Mouse (Mus musculus) heart, adult 11 months (tissue): ENCODE results near the gene Nap1l1.
A peak's percentile ranks its signal among the peaks of the same experiment; 100 is the strongest.
"Not testable (repeated sequence)": the region's sequence is repeated elsewhere in the genome, so short reads cannot be mapped to it uniquely, and the experiment has no call there.

Experiments used
- DNase-seq: peaks from one replicate; pipeline ENCODE4 v3.0.0; 2022

Nap1l1 gene

DNA sequence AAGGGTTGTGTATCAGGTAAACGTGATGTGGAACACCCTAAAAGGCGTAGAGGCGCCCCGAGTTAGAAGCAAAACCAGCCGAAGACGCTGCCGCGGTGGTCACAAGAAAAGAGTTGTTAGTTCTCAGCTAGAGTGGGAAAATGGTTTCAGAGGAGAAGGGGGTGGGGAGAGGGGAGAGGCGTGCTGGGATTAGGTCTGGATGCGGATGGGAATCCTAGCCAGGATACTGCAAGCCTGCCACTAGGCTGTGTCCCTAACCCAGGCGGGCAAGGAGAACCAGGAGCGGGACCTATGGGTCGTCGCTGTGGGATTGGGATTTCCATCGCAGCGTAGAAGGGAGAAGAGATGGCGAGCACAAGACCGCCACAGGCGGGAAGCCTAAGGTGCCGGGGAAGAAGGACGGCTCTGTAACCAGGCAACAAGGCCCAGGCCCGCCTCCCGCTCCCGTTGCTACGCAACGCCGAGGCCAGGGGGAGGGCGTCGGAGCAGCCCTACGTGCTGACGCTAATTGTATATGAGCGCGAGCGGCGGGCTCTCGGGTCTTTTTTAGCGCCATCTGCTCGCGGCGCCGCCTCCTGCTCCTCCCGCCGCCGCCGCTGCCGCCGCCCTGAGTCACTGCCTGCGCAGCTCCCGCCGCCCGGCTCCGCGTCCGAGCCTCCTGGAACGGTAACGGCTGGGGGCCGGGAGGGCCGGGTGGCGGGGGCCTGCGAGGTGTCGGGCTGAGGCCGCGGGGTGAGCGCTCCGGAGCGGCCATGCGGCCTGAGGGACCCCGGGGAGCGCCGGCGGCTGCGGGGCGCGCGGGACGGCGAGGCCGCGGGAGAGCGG is at the start of gene Nap1l1:
Gene Nap1l1, plus strand, starts transcription at position 538 of the 825 bp plus-strand sequence.
- peak; percentile 100 for DNase-seq

- peak; percentile 51 for DNase-seq
Measured at GRCm38 (mm10) chr10:111426491-111426890, 46.5 kb upstream of the Nap1l1 start.

- DNase-seq = peak; percentile 62
Measured at GRCm38 (mm10) chr10:111433502-111433901, 39.5 kb upstream of the Nap1l1 start.

- DNase-seq = peak; percentile 36
Measured at GRCm38 (mm10) chr10:111441034-111441440, 32.0 kb upstream of the Nap1l1 start.

- peak; percentile 40 for DNase-seq
Measured at GRCm38 (mm10) chr10:111444199-111444598, 28.8 kb upstream of the Nap1l1 start.

DNA sequence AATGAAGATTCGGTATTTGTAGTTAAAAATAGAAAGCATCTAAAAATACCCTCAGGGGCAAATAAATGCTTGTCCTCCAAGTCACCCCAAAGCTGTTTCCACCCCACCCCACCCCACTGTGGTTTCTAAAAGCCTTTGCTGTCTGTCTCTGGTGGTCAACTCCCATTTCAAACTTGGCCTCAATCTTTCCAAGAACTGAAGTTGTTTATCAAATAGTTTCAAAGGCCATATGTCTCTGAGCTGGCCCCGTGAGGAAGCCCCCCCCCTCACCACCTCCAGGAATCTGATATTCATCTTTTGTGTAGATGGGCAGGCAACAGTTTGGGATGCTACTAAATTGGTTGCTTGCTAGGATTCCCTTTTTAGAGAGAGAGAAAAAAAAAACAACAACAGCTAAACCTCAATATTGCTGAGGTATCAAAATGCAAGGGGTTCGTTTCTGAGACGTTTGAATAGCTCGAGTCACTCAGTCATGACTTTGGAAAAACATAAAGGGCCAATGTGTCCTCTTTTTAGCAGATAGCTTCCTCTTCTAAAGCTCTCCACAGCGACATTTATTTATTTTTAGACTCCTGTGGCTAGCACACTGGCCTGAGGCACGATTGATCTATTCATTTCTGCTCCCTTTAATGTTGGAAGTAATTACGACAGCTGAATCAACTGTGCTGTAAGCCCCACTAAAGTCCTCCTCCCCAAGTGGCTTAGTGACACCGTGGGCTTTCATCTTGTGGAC is 26.9 kb upstream of the Nap1l1 start:
- peak; percentile 67 for DNase-seq

DNA sequence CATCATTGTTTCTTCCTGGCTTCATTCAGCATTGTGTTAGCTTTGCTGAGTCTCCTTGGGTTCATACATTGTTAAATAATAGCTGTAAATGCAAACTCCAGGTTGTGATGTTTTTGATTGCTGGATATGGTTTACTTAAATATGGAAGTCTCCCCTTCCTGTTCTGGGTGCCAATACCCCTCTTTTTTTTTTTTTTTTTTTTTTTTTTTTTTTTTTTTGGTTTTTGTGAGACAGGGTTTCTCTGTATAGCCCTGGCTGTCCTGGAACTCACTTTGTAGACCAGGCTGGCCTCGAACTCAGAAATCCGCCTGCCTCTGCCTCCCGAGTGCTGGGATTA is 26.4 kb upstream of the Nap1l1 start:
- not testable (repeated sequence) for DNase-seq

- peak; percentile 61 for DNase-seq
Measured at GRCm38 (mm10) chr10:111449662-111450061, 23.4 kb upstream of the Nap1l1 start.

DNA sequence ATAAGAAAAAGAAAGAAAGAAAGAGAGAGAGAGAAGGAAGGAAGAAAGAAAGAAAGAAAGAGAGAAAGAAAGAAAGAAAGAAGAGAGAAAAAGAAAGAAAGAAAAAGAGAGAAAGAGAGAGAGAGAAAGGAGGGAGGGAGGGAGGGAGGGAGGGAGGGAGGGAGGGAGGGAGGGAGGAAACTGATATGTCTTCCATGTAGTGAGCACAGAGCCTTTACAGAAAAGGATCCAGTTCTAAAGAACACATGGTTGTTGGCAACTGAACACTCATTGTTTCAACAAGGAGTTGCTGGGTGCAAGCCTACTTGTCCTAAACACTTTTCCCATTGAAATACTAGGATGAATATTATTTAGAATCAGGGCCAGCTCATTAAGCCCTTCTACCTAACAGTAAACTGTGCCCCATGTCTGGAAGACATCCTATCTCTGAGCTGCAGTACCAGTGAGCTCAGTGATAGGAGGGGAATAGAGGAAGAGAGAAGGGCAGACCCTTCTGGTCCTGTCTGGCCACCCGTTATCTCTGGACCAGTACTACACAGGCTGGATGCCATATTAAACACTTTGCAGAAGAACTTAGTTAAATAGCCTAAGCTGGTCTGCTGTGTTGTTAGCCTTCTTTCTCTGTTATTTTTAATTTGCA is 21.2 kb upstream of the Nap1l1 start:
- peak; percentile 3 for DNase-seq

GRCm38 (mm10) chr10:111452426-111452825 is 20.6 kb upstream of the Nap1l1 start:
- peak; percentile 77 for DNase-seq

GRCm38 (mm10) chr10:111454698-111455308 is 18.2 kb upstream of the Nap1l1 start:
- DNase-seq = peak; percentile 66

GRCm38 (mm10) chr10:111458088-111458487 is 14.9 kb upstream of the Nap1l1 start:
- no peak for DNase-seq

GRCm38 (mm10) chr10:111459040-111459439 is 14.0 kb upstream of the Nap1l1 start:
- peak; percentile 64 for DNase-seq

GRCm38 (mm10) chr10:111459874-111460273 is 13.1 kb upstream of the Nap1l1 start:
- peak; percentile 16 for DNase-seq

DNA sequence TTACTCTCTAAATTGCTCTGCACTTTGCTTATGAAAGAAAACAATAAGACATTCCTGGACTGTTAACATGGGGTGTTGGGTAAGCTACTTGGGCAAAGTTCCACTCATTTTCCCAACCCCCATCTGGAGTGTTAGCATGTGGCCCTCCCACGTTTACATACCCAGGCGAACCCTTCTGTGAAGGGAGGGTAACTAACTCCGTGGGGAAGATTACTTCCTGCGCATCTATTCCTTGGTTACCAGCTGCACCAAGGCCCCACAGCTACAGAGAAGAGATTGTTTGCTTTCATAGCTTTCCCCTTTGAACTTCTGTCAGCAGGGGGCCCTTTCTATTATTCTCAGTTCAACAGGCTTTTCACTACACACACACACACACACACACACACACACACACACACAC is 12.6 kb upstream of the Nap1l1 start:
- peak; percentile 24 for DNase-seq

DNA sequence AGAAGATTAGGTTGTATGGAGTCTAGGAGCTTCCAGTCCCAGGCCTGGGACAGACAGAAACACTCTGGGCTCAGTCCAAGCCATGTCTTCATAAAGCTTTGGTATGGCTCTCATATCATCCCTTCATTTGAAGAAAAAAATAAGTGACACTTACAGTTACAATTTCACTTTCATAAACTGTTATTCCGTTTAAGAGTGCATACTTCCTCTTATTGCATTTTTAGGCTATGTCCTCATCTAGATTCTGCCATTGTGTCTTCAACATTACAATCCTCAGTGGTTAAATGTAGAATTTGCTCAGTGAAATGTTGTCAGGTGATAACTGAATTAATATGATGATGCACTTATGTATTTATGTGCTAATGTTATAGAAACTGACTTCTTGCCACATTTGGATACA is 8.2 kb upstream of the Nap1l1 start:
- DNase-seq = peak; percentile 25

GRCm38 (mm10) chr10:111465409-111465808 is 7.6 kb upstream of the Nap1l1 start:
- DNase-seq = peak; percentile 39

- DNase-seq = peak; percentile 90
Measured at GRCm38 (mm10) chr10:111471166-111471565, 1.9 kb upstream of the Nap1l1 start.

- peak; percentile 88 for DNase-seq
Measured at GRCm38 (mm10) chr10:111473511-111474371, 718 bp downstream of the Nap1l1 start.

GRCm38 (mm10) chr10:111476301-111476700 is 3.3 kb downstream of the Nap1l1 start:
- peak; percentile 40 for DNase-seq

DNA sequence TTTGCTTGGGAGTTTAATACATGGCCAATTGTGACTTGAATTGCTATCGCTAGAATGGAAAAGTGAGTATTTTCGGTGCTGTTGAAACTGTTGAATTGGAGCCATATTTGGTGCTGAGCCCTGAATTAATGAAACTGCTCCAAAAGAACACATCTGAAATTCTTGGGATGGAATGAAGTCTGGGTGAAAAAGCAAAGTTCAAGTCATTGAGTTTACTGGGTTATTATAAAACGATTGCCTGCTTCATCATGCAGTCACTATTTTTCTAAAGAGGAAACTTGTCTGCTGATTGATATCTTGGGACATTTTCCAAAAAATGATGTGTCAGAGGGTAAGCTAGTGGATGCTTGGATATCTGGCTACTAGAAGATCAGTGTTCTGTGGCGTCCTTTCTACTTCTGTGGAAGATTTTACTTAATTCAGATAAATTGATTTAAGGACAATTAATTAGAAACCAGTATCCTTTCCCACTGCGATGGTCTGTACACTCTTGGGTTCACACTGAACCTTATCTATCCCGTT is 4.0 kb downstream of the Nap1l1 start:
- peak; percentile 23 for DNase-seq

DNA sequence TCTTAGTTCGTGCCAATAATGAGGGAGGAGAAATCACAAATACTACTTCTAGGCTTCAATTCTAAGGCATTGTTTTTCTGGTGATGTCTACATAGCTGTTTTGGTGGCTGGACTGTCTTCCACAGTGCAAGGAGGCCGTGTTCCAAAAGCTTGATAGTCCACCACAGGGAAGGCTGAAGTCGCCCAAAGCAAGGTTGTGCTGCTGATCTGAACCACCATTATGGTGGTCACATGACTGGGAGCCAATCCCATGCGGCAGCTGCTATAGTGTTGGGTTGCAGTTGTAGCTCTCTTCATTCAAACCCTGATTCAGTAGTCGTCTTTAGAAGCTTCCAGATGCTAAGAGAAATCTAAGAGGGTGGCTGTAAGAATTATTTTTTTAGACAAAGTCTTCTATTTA is 6.6 kb downstream of the Nap1l1 start:
- DNase-seq = peak; percentile 85
